Mouse (Mus musculus): ENCODE measurements at regions not wholly inside any gene's neighbourhood (a gene's known extent, or its start where the extent isn't known, plus 50 kb on each side); places are given as distances from the start of the nearest gene placed in this dataset.
A peak's percentile ranks its signal among the peaks of the same experiment; 100 is the strongest.

DNA sequence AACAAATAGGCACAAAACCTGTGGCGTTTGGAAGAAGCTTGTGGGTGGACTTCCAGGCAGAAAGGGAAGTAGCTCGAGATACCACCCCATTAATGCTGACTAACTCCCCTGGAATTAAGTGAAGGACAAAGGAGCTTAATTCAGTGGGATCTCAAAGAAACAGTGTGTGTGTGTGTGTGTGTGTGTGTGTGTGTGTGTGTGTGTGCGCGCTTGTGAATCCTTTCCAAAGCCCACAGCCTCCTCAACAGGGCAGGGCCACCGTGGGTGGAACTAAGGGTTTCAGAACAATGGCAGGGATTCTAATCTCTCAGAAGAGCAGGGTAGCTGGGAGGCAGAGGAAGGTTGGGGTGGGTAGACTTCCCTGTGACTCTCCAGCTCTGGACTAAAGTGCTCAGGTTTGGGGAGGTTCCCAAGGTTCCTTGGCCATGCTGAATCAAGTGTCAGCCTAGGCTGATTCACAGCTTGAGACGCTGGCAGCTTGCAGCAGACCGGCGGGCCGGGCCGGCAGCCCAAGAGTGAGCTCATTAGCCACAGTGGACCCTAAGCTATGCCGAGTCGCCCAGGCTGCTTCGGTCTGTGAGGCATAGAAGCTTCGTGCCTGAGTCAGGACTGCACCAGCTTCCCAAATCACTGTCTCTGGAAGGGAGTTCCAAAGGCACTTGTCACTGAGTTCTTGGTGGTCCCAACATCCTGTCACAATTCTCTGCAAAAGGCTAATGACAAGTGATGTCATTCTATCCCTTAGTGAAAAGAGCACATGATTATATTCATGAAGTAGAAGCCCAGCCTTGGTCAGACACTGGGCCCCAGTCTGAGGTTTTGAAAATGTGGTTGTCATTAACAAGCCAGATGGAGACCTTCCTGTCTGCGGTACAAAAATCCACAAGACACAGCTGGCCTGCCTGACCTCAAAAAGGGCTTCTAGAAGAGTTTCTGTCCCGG, 59.6 kb upstream of the Arntl start:
- Histone ChIP-seq H3K4me1 (ENCODE audit: insufficient read depth, low read depth, low read length) (peaks cover 6% of the 10 kb centered on the region; the same call in 1 of the 2 replicates), H3K4me2 (replicated peaks; ENCODE audit: low read depth, low read length) (no peak overlapping the region), H3K36me3 (ENCODE audit: insufficient read depth, low read length) (no peaks in the 10 kb centered on the region), H3K4me3 (ENCODE audit: low read depth, low read length) (no peak overlapping the region), H3K9ac (replicated peaks; ENCODE audit: low read depth) (no peak overlapping the region), H3K9me3 (ENCODE audit: low read length) (no peaks in the 10 kb centered on the region), H3K27me3 (replicated peaks; ENCODE audit: insufficient read depth, low read length) (0 out of 2 replicates have a peak, but pooled peaks cover 4% of the 10 kb centered on the region), H3K27ac (ENCODE audit: low read length) (no peak overlapping the region)
- no peak for TF ChIP-seq CTCF (IDR thresholded peaks at IDR 0.05)
- 0 out of 2 replicates have a peak, but pooled peaks have one; percentile 16 for TF ChIP-seq EP300 (IDR thresholded peaks at IDR 0.05)
- ATAC-seq, result peak; percentile 42
- WGBS, result 39% methylated on average over 16 of the region's 16 CpGs
- DNase-seq (ENCODE audit: low spot score), result peak; percentile 45

DNA sequence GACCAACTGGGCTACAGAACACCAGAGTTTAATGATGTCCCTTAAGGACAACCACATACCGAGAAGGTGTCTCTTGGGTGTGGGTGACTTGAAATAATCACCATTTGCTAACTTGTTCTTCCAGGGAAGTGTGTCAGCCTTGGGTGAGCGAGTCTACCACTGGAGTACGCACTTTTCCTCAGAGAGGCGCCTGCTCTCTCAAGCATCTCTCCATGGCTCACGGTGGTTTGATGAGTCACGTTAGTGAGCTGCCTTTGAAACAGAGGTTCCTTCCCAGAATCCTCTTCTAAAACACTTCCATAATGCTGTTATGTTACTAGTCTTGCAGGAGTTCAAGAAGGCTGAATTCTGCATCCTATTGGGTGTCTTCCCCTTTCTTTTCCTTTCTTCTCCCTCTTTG, 58.6 kb upstream of the Arntl start:
- Histone ChIP-seq H3K4me1 (ENCODE audit: insufficient read depth, low read depth, low read length) (peaks cover 6% of the 10 kb centered on the region; the same call in 1 of the 2 replicates), H3K9me3 (ENCODE audit: low read length) (no peaks in the 10 kb centered on the region), H3K27me3 (replicated peaks; ENCODE audit: insufficient read depth, low read length) (no peaks in the 10 kb centered on the region), H3K27ac (ENCODE audit: low read length) (no peak overlapping the region), H3K4me2 (replicated peaks; ENCODE audit: low read depth, low read length) (no peak overlapping the region), H3K36me3 (ENCODE audit: insufficient read depth, low read length) (no peaks in the 10 kb centered on the region), H3K4me3 (ENCODE audit: low read depth, low read length) (no peak overlapping the region), H3K9ac (replicated peaks; ENCODE audit: low read depth) (no peak overlapping the region)
- WGBS, result 74% methylated on average over 6 of the region's 6 CpGs
- ATAC-seq (no peak), DNase-seq (ENCODE audit: low spot score) (no peak)
- TF ChIP-seq EP300 (IDR thresholded peaks at IDR 0.05) (no peak), CTCF (IDR thresholded peaks at IDR 0.05) (no peak)

DNA sequence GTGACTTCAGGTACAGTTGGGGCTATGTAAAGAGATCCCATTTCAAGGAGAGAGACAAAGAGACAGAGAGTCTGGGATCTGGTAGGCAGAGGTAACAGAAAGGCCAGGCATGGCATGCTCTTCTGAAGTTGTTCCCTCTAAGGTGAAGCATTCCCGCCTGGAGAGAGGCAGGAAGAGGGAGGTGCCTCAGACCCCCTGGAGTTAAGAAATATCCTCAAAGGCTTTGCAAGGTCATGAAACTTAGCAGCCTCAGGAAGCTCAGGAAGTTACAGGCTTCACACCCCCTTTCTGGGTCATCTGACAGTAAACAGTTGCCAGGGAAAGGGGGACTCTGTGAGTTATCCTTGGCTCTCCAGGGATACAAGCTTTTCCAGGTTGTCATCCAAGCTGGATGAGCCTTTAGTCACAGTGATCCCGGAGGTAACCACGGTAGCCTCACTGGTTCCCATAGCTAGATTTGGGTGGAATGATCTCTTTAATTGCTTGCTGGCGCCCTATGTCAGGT, 57.2 kb upstream of the Arntl start:
- Histone ChIP-seq H3K27me3 (replicated peaks; ENCODE audit: insufficient read depth, low read length) (no peaks in the 10 kb centered on the region), H3K4me1 (ENCODE audit: insufficient read depth, low read depth, low read length) (peaks cover 6% of the 10 kb centered on the region; the same call in 1 of the 2 replicates), H3K36me3 (ENCODE audit: insufficient read depth, low read length) (no peaks in the 10 kb centered on the region), H3K9me3 (ENCODE audit: low read length) (no peaks in the 10 kb centered on the region), H3K4me2 (replicated peaks; ENCODE audit: low read depth, low read length) (no peak overlapping the region), H3K4me3 (ENCODE audit: low read depth, low read length) (no peak overlapping the region), H3K9ac (replicated peaks; ENCODE audit: low read depth) (no peak overlapping the region), H3K27ac (ENCODE audit: low read length) (no peak overlapping the region)
- whole genome bisulfite sequencing, result 58% methylated on average over 4 of the region's 4 CpGs
- ATAC-seq (no peak), DNase-seq (ENCODE audit: low spot score) (no peak)
- TF ChIP-seq EP300 (IDR thresholded peaks at IDR 0.05) (no peak), CTCF (IDR thresholded peaks at IDR 0.05) (no peak)

DNA sequence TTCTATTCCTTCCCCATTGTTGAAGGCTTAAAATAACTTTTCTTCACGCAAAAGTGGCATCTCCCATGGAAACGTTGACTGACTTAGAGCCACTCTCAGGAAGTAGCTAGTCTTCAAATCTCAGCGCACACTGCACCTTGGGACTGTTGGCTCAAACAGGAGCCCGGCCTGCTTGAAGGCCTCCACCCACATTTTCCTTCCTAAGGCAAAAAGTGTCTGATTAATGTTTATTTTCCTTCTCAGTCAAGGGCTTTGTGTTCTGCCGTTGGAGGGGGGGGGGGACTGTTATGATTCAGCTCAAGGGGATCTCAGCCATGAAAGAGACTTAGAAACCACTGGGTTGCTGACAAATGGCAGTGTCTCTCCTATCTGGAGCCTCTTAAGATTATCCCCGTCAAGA, 56.5 kb upstream of the Arntl start:
- Histone ChIP-seq H3K27ac (ENCODE audit: low read length) (peak overlapping the region; percentile 51; the same call in 1 of the 2 replicates), H3K9me3 (ENCODE audit: low read length) (no peaks in the 10 kb centered on the region), H3K9ac (replicated peaks; ENCODE audit: low read depth) (no peak overlapping the region), H3K36me3 (ENCODE audit: insufficient read depth, low read length) (no peaks in the 10 kb centered on the region), H3K27me3 (replicated peaks; ENCODE audit: insufficient read depth, low read length) (no peaks in the 10 kb centered on the region), H3K4me3 (ENCODE audit: low read depth, low read length) (no peak overlapping the region), H3K4me2 (replicated peaks; ENCODE audit: low read depth, low read length) (no peak overlapping the region), H3K4me1 (ENCODE audit: insufficient read depth, low read depth, low read length) (peaks cover 6% of the 10 kb centered on the region; the same call in 1 of the 2 replicates)
- TF ChIP-seq EP300 (IDR thresholded peaks at IDR 0.05) (peak; percentile 51; the same call in 1 of the 2 replicates), CTCF (IDR thresholded peaks at IDR 0.05) (no peak)
- ATAC-seq (peak; percentile 74), DNase-seq (ENCODE audit: low spot score) (peak; percentile 80)
- 23% methylated on average over 6 of the region's 6 CpGs for WGBS

DNA sequence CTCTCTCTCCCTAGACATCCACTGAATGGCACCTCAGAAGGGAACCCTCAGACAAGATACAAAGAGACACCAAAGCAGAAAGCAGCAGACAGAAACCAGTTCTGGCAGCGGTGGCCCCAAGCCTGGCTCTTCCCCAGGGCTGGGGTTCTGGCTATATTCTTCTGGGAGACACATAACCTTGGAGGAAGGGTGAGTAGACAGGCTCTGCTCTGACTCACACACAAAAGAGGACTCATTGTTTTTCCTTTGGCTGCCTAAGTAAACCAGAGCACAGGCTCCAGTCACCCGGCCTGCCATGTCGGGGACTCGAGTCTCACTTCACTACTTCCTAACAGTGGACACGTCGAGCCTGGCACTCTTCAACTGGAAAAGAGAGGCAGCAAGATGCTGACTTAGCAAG, 55.8 kb upstream of the Arntl start:
- 23% methylated on average over 6 of the region's 6 CpGs for WGBS
- Histone ChIP-seq H3K4me3 (ENCODE audit: low read depth, low read length) (no peak overlapping the region), H3K9me3 (ENCODE audit: low read length) (no peaks in the 10 kb centered on the region), H3K4me1 (ENCODE audit: insufficient read depth, low read depth, low read length) (peaks cover 6% of the 10 kb centered on the region; the same call in 1 of the 2 replicates), H3K36me3 (ENCODE audit: insufficient read depth, low read length) (no peaks in the 10 kb centered on the region), H3K27ac (ENCODE audit: low read length) (peak overlapping the region; percentile 51; the same call in 1 of the 2 replicates), H3K9ac (replicated peaks; ENCODE audit: low read depth) (no peak overlapping the region), H3K27me3 (replicated peaks; ENCODE audit: insufficient read depth, low read length) (no peaks in the 10 kb centered on the region), H3K4me2 (replicated peaks; ENCODE audit: low read depth, low read length) (no peak overlapping the region)
- TF ChIP-seq EP300 (IDR thresholded peaks at IDR 0.05) (no peak), CTCF (IDR thresholded peaks at IDR 0.05) (no peak)
- ATAC-seq (peak; percentile 60), DNase-seq (ENCODE audit: low spot score) (peak; percentile 50)

DNA sequence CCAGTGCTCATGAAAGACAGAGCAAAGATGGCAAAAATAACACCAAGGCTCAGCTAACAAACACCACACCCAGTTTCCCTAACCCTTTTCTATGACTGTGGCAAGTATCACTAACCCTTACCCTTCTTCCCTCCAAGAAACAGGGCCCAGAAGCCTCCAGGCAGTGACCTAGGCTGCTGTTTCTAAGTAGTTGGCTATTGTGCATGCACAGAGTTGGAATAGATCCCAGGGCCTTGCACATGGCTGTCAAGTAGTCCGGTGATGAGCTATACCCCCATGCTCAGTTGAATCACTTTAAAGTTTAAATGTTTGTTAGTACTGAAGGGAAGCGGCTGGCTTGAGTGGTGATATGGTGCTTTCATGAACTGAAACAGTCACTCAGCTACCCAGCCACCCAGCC, 53.9 kb upstream of the Arntl start:
- no peaks in the 10 kb centered on the region for H3K27me3 ChIP-seq (replicated peaks; ENCODE audit: insufficient read depth, low read length)
- peaks cover 6% of the 10 kb centered on the region; the same call in 1 of the 2 replicates for H3K4me1 ChIP-seq (ENCODE audit: insufficient read depth, low read depth, low read length)
- DNase-seq (ENCODE audit: low spot score) (no peak), ATAC-seq (no peak)
- no peak overlapping the region for H3K9ac ChIP-seq (replicated peaks; ENCODE audit: low read depth)
- WGBS, result 73% methylated on average over 2 of the region's 2 CpGs
- H3K4me3 ChIP-seq (ENCODE audit: low read depth, low read length), result no peak overlapping the region
- H3K4me2 ChIP-seq (replicated peaks; ENCODE audit: low read depth, low read length), result no peak overlapping the region
- no peaks in the 10 kb centered on the region for H3K36me3 ChIP-seq (ENCODE audit: insufficient read depth, low read length)
- no peak overlapping the region for H3K27ac ChIP-seq (ENCODE audit: low read length)
- no peaks in the 10 kb centered on the region for H3K9me3 ChIP-seq (ENCODE audit: low read length)
- TF ChIP-seq EP300 (IDR thresholded peaks at IDR 0.05) (no peak), CTCF (IDR thresholded peaks at IDR 0.05) (no peak)

Measured in lung, postnatal 0 days (tissue).